Mouse (Mus musculus) cortical plate, adult 2 months (tissue): Measurements from ENCODE around the gene Kcnn1.

Source experiments
- CTCF ChIP-seq: fragments of 200-500 bp; IDR thresholded peaks from 2 replicates; pipeline ENCODE4 v1.5.1; 2011; ENCODE audit warnings: mild to moderate bottlenecking, control low read depth, low read length; ENCODE audit not compliant: insufficient read depth; ENCODE audit errors: extremely low read depth
- POLR2A ChIP-seq: fragments of 200-500 bp; IDR thresholded peaks from 2 replicates; pipeline ENCODE4 v1.6.1; 2011; ENCODE audit warnings: mild to moderate bottlenecking, low read length, control low read depth; ENCODE audit not compliant: insufficient read depth; ENCODE audit errors: extremely low read depth

DNA sequence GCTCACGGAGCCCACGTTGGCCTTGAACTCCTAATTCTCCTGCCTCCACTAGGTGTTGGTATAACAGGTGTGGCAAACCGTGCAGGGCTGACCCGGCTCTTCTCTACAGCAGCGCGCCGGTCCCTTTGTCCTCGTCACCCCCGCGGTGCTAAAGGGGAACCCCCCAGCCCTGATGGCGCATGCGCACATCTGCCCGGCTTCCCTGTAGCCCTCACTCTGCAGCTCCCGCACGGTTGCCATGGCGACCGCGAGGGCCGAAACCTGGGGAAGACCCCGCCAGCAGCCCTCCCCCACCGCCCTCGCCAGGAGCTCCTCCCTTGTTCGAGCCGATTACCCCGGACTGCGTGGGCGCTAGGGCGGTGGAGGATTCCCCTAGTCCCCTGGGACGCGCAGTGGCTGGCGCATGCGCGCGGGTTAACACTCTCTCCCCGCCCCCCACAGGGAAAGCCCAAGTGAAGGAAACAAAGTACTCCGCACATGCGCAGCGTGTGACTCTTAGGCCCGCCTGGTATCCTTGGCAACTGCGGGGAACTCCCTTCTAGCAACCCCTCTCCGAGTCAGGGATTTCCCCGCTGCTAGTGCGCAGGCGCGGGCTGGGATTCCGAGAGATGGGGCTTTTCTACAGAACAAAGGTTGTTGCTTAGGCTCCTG is 2.4 kb upstream of the Kcnn1 start:
- TF ChIP-seq CTCF: no peak
- peak; percentile 41; the same call in 1 of the 2 replicates for TF ChIP-seq POLR2A
